Mouse (Mus musculus): ENCODE measurements at regions not wholly inside any gene's neighbourhood (a gene's known extent, or its start where the extent isn't known, plus 50 kb on each side); places are given as distances from the start of the nearest gene placed in this dataset.

DNA sequence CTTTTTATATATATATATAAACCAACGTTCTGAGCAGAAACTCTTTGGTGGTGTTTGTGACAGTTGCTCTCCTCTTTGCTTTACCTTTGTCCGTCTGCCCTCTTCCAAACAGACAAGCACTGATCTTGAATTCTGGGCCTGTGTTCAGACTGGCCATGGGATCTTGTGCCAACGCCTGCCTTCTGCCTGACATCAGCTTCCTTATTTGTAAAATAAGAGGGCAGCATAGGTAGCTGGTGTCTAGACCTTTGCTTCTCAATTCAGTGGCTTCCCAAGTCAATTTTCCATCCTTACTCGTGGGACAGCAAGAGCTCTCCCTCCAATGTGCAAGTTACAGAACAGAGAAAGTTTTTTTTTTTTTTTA lies 596.3 kb downstream of the Bcl11a start:
- TF ChIP-seq CTCF (IDR thresholded peaks at IDR 0.05; ENCODE audit: low read depth) (no peak), EP300 (IDR thresholded peaks at IDR 0.05; ENCODE audit: low read depth) (no peak)
